Mouse (Mus musculus) cerebellum, adult (tissue): ENCODE measurements around the gene Krt42.
"Not testable (repeated sequence)": the region's sequence is repeated elsewhere in the genome, so short reads cannot be mapped to it uniquely, and the experiment has no call there.

Experiments used
- ATAC-seq: cut with Nextera tagmentation; 2 replicates; pipeline ENCODE4 v1.9.2; 2017; ENCODE audit warnings: mild to moderate bottlenecking, moderate library complexity, mixed read lengths; ENCODE audit not compliant: insufficient number of reproducible peaks, low FRiP score, low TSS enrichment

The Krt42 gene

GRCm38 (mm10) chr11:100269821-100270332, at the start of gene Krt42:
TSS of gene Krt42 (minus strand) at chr11:100269871.
- ATAC-seq = no peak

DNA sequence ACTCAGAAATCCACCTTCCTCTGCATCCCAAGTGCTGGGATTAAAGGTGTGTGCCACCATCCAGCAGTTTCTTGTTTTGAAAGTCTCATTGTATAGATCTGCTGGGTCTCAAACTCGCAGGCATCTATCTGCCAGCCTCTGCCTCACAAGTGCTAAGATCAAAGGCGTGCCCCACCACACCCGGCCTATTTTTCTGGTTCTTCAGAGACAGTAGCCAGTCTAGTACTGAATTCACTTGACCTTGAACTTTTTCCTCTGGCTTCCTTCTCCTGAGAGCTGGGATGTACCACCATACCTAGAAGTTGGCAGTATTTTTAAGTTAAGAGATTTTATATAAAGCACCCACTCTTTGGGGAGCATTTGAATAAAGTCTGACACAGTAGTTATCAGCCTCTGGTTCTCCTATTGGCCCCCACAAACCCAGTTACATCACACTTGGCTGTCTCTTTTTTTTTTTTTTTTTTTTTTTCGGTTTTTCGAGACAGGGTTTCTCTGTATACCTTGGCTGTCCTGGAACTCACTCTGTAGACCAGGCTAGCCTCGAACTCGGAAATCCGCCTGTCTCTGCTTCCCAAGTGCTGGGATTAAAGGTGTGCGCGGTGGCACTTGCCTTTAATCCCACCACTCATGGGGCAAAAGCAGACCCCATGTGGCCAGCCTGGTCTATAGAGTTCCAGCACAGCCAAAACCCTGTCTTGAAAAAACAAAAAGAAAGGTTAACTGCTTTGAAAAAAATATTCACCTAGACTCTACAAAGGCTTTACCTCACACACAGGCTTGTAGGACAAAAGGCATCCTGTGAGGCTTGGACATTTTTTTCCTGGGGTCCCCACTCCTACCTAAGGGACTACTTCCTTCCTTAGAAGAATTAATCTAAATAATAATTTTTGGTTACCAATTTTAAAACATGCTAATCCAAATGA, 49.1 kb upstream of the Krt42 start:
- ATAC-seq = no peak

GRCm38 (mm10) chr11:100317826-100318380, 48.2 kb upstream of the Krt42 start:
- ATAC-seq = no peak

GRCm38 (mm10) chr11:100315439-100315838, 45.8 kb upstream of the Krt42 start:
- ATAC-seq = no peak

- no peak for ATAC-seq
These were observed 43.8 kb upstream of the Krt42 start for GRCm38 (mm10) chr11:100313424-100313823.

DNA sequence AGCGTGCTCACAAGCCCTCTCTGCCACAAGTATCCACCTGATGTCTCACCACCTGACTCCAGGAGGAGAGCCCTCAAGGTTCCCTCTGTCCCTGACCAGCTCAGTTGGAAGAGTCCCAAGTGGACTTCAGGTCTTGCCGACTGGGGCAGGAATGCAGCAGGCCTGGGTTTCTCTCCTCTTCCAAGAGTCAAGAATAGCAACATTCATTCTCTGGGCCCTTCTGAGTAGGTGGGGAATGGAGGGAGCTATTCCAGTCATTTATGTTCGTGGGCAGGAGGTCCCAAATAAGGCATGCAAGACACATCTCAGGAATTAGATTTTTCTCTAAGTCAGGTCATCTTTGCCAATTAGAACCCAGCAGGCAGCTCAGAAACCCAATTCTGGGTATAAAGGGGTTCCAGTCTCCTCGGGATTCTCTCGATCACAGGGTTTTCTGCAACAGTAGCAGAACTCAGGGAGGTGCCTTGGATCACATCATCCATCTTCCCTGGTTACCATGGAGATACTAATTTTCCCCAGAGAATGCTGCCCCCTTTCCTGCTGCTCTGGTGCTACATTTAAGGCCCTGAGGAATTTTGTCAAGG, 42.5 kb upstream of the Krt42 start:
- no peak for ATAC-seq

DNA sequence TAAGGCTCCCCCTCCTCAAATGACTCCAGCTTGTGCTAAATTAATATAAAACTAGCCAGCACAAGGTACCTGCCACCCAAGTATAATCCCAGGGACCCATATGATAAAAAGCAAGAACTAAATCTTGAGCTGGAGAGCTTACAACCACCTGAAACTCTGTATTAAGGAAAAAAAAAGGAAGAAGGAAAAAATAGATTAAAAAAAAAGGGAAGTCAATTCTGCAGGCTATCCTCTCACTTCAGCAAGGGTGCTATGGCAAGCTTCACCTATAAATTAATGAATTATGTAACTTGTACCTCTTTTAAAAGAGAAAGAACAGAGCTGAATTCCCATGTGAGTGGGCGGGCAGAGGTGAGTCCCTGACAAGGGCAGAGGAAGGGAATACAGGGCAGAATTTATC, 42.0 kb upstream of the Krt42 start:
- ATAC-seq = no peak

DNA sequence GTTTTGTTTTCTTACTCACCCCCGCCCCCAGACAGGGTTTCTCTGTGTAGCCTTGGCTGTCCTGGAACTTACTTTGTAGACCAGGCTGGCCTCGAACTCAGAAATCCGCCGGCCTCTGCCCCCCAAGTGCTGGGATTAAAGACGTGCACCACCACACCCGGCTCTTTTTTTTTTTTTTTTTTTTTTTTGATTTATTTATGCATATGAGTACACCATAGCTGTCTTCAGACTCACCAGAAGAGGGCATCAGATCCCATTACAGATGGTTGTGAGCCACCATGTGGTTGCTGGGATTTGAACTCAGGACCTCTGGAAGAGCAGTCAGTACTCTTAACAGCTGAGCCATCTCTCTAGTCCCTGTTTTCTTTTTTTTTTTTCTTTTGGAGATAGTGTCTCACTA, 39.0 kb upstream of the Krt42 start:
- not testable (repeated sequence) for ATAC-seq

DNA sequence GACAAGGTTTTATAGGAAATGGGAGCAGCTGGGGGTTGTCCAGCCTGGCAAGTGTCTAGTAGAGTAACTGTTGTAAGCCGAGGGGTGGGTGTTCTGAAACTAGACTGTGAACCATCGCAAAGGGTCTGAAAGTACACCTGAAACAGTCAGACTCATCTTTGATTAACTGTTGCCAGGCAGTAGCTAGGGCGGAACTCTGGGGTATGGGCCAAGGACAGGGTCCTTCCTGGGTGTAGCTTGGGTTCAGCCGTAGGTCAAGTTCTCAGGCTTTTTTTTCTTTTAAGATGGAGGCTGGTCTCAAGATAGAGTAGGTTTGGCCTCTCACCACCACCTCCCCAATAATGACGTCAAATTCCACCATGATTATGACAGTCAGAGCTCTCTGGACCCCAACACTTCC, 38.2 kb upstream of the Krt42 start:
- ATAC-seq = no peak

- ATAC-seq = no peak
These were observed 31.6 kb upstream of the Krt42 start for GRCm38 (mm10) chr11:100301292-100301691.

DNA sequence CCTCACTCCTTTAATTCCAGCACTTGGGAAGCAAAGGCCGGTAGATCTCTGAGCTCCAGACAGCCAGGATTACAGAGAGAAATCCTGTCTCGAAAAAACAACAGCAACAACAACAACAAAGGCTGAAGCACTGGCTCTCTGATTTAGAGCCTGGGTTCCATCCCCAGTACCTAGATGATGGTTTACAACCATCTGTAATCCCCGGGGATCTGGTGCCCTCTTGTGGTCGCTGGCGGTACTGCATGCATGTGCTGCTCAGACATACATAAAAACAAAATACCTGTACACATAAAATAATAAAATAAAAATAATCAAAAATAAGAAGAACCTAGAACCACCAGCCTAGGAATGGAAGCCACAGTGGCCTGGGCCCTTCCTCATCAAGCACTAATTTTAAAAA, 30.6 kb upstream of the Krt42 start:
- no peak for ATAC-seq

DNA sequence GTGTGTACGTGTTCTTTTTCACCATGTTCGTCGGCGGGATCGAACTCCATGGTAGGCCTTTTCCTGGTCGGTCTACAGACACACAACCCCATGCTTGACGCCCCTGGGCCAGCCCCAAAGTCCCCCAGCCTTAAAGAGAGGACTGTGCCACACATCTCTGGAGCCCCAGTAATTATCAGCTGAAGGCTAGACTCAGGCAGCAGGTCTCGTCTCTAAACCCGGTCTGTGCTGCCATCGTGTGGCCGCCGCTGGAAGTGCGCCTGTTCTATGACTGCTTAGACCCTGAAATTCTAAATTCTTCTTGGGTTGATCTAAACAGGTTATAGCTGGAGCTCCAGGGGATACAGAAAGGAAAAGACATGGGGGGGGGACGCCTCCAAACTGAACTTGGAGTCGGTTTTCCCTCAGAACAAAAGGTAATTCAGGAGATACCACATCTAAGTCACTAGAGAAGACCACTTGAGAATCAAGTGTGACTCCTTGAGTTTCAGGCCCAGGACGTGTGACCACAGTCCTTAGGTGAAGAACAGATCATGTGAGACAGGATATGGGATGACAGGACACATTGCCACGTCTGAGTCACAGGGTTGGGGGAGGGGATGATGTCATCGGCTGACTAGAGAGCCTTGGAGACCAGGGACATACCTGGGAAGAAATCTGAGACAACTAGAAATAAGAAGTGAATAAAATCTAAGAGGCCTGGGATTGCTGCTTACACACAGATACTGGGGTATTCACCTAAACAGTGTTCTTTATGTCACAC, 28.8 kb upstream of the Krt42 start:
- ATAC-seq = peak; percentile 56; the same call in 1 of the 2 replicates

- ATAC-seq = no peak
These were observed 28.1 kb upstream of the Krt42 start for GRCm38 (mm10) chr11:100297801-100298200.

DNA sequence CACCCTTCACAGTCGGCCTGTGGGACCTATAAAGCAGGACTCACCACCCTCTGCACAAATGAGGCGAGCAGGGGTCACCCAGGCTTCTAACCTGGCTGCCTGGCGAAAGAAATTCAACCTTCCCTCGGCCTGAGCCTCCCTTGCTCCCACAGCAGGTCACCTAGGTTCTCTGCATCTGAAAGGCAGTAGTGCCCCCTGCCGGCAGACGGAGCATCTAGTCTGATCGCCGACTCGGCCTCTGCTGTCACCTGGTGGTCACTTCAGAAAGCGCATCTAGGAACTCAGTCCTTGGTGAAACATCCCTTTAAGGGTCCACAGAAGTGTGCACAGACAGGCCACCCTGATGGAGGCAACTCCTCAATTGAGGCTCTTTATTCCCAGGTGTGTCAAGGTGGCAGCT, 25.6 kb upstream of the Krt42 start:
- ATAC-seq = 0 out of 2 replicates have a peak, but pooled peaks have one; percentile 52

GRCm38 (mm10) chr11:100292884-100293283, 23.2 kb upstream of the Krt42 start:
- no peak for ATAC-seq

DNA sequence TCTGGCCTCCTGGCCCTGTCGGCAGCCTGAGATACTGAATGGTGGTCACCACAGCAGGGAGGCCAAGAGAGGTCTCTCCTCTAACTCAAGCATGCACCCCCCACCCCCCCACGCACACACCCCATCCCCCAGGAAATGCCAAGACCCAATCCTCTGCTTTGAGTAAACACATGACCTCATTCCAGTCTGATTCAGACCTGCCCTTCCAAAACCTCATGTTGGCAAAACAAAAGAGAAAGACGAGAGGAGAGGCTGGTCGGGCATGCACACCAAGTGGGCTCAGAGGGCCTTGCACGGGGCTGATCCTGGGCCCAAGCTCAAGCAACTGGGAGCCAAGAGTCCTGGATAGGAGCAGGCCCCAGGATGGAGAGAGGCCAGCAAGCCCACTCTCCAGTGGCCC, 20.6 kb upstream of the Krt42 start:
- no peak for ATAC-seq

- ATAC-seq = no peak
These were observed 19.3 kb upstream of the Krt42 start for GRCm38 (mm10) chr11:100288942-100289341.

GRCm38 (mm10) chr11:100287024-100287423, 17.4 kb upstream of the Krt42 start:
- ATAC-seq = no peak

GRCm38 (mm10) chr11:100284988-100285387, 15.3 kb upstream of the Krt42 start:
- no peak for ATAC-seq

DNA sequence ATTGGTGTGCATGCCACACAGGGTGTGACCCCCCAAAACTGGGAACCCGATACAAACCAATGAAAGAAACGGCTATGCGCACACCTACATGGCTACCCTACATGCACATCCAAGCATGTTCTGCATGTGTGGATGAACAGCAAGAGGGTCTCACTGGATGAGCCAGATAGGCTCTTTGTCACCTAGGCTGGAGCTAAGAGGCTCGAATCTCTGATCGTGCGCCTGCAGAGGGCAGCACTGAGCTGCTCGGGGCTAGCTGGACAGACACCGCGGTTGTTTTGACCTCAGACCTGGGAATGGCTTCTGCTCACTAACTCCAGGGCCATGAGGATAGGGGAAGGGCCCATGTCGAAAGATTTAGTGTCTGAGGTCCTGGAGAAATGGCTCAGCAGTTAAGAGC, 12.9 kb upstream of the Krt42 start:
- ATAC-seq = no peak
